Comparison of ENCODE assay signal across 7 mouse cellular contexts in the genomic region with DNA sequence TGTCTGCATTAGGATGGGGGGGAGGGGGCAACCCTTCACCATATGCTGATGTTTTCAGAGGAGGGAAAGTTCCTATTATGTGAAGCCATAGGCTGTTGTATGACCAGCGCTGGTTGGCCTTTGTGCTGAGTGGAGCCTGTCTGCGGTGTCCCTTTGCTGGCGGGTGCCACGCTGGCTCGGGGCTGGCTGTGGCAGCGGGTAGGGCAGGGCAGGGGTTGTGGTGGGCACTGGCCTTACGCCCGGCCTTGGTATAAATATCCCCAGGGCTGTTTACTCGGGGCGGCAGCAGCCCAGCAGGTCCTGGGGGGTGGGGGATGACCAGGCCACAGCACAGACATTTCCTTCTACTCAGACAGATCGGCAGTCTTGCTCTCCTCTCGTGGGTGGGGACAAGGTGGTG. TPM values are rescaled to one million over a fixed set of nuclear protein-coding genes. Genes with fewer than 3 reads are reported as not detected.
DNase-seq lines count a peak whose midpoint lies in the region; ATAC-seq lines count a peak whose summit lies in the region.

No protein-coding gene starts in this region.

- H3K27ac ChIP-seq in forebrain, embryonic 13.5 days, result no peak overlapping the region
- H3K27ac ChIP-seq in hindbrain, embryonic 15.5 days (replicated peaks), result no peak overlapping the region

- ATAC-seq in forebrain, embryonic 13.5 days, result peak; percentile 28; the same call in 1 of the 2 replicates
- ATAC-seq in hindbrain, embryonic 15.5 days (ENCODE audit: low FRiP score, low read depth), result no peak
- ATAC-seq in megakaryocyte-erythroid progenitor cell, adult 5-6 weeks (replicated peaks; ENCODE audit: low FRiP score, low TSS enrichment, poor library complexity, severe bottlenecking), result peak; percentile 21

- peaks cover 34% of the 10 kb centered on the region for H3K36me3 ChIP-seq in forebrain, embryonic 13.5 days (ENCODE audit: poor library complexity, severe bottlenecking)
- peaks cover 20% of the 10 kb centered on the region for H3K36me3 ChIP-seq in hindbrain, embryonic 15.5 days

- peaks cover 14% of the 10 kb centered on the region for H3K4me1 ChIP-seq in forebrain, embryonic 13.5 days
- peaks cover 19% of the 10 kb centered on the region for H3K4me1 ChIP-seq in hindbrain, embryonic 15.5 days (replicated peaks)

- H3K27me3 ChIP-seq in forebrain, embryonic 13.5 days, result peaks cover 10% of the 10 kb centered on the region; the same call in 1 of the 2 replicates
- H3K27me3 ChIP-seq in hindbrain, embryonic 15.5 days, result no peaks in the 10 kb centered on the region

- no peaks in the 10 kb centered on the region for H3K9me3 ChIP-seq in forebrain, embryonic 13.5 days (replicated peaks)
- no peaks in the 10 kb centered on the region for H3K9me3 ChIP-seq in hindbrain, embryonic 15.5 days

- H3K4me3 ChIP-seq in forebrain, embryonic 13.5 days, result no peak overlapping the region
- no peak overlapping the region for H3K4me3 ChIP-seq in hindbrain, embryonic 15.5 days

- peak overlapping the region; percentile 17; the same call in 1 of the 2 replicates for H3K4me2 ChIP-seq in forebrain, embryonic 13.5 days
- peak overlapping the region; percentile 8; the same call in 1 of the 2 replicates for H3K4me2 ChIP-seq in hindbrain, embryonic 15.5 days

- 24% methylated on average over 12 of the region's 12 CpGs for WGBS in forebrain, embryonic 13.5 days
- WGBS in hindbrain, embryonic 15.5 days, result 20% methylated on average over 12 of the region's 12 CpGs

- intact Hi-C loops in left cerebral cortex, postnatal 4 days (cut with DNase I), result no loop called here

- H3K9ac ChIP-seq in forebrain, embryonic 13.5 days, result peak overlapping the region; percentile 46; the same call in 1 of the 2 replicates
- H3K9ac ChIP-seq in hindbrain, embryonic 15.5 days, result no peak overlapping the region

- peak; percentile 55 for DNase-seq in left cerebral cortex, postnatal 4 days
- DNase-seq in left cerebral cortex, adult 8-10 months (ENCODE audit: low spot score in 2 of 2), result no peak
- DNase-seq in embryo, embryonic 9.5 days (ENCODE audit: extremely low spot score), result no peak
- DNase-seq in thymus, postnatal 25 days, result no peak

RNA-seq across cellular contexts. Expression of a gene that starts 8.9 kb away (rescaled TPM):
- 10 to 100 TPM; 47.8 to 48.6 TPM for total RNA-seq in left cerebral cortex, postnatal 4 days (2021)
- total RNA-seq in left cerebral cortex, adult 8-10 months (2022), result 10 to 100 TPM; 57.8 to 60.7 (median 58.4) TPM
- polyA plus RNA-seq in forebrain, embryonic 13.5 days (2015; fragmentation: Nextera tagmentation; extraction: Ambion mirVana), result 26.4 and 27.9 TPM in 2 replicates
- polyA plus RNA-seq in hindbrain, embryonic 15.5 days (2015; fragmentation: Nextera tagmentation; extraction: Ambion mirVana), result 30.9 and 40.9 TPM in 2 replicates
- total RNA-seq in megakaryocyte-erythroid progenitor cell, adult 5-6 weeks (2014; fragmentation: Nextera tagmentation), result 43.5 and 59.8 TPM in 2 replicates
- 7.0 and 18.6 TPM in 2 replicates for total RNA-seq in megakaryocyte-erythroid progenitor cell, adult 5-6 weeks (2017)

RNA-seq across cellular contexts. Expression of a gene that starts 23.2 kb away (rescaled TPM):
- 10 to 100 TPM in 1 of 2 experiments, 1 to 10 TPM in 1; 8.5 to 10.1 TPM for total RNA-seq in left cerebral cortex, postnatal 4 days (2021)
- total RNA-seq in left cerebral cortex, adult 8-10 months (2022), result 10 to 100 TPM in 2 of 4 experiments, 1 to 10 TPM in 2; 6.1 to 19.9 (median 11.1) TPM
- polyA plus RNA-seq in forebrain, embryonic 13.5 days (2015; fragmentation: Nextera tagmentation; extraction: Ambion mirVana), result 0.34 and 0.52 TPM in 2 replicates
- 0.84 and 0.87 TPM in 2 replicates for polyA plus RNA-seq in hindbrain, embryonic 15.5 days (2015; fragmentation: Nextera tagmentation; extraction: Ambion mirVana)
- total RNA-seq in megakaryocyte-erythroid progenitor cell, adult 5-6 weeks (2014; fragmentation: Nextera tagmentation), result 156 and 169 TPM in 2 replicates
- 26.0 and 27.0 TPM in 2 replicates for total RNA-seq in megakaryocyte-erythroid progenitor cell, adult 5-6 weeks (2017)

RNA-seq across cellular contexts. Expression of a gene that starts 29.4 kb away (rescaled TPM):
- total RNA-seq in left cerebral cortex, postnatal 4 days (2021), result 10 to 100 TPM; 24.7 to 25.7 TPM
- 10 to 100 TPM; 25.3 to 29.6 (median 28.6) TPM for total RNA-seq in left cerebral cortex, adult 8-10 months (2022)
- polyA plus RNA-seq in forebrain, embryonic 13.5 days (2015; fragmentation: Nextera tagmentation; extraction: Ambion mirVana), result 40.2 and 48.4 TPM in 2 replicates
- polyA plus RNA-seq in hindbrain, embryonic 15.5 days (2015; fragmentation: Nextera tagmentation; extraction: Ambion mirVana), result 41.1 and 42.8 TPM in 2 replicates
- 34.6 and 35.2 TPM in 2 replicates for total RNA-seq in megakaryocyte-erythroid progenitor cell, adult 5-6 weeks (2014; fragmentation: Nextera tagmentation)
- total RNA-seq in megakaryocyte-erythroid progenitor cell, adult 5-6 weeks (2017), result 42.8 and 45.5 TPM in 2 replicates

RNA-seq across cellular contexts. Expression of a gene that starts 35.0 kb away (rescaled TPM):
- 10 to 100 TPM; 14.6 to 19.9 TPM for total RNA-seq in left cerebral cortex, postnatal 4 days (2021)
- 10 to 100 TPM; 27.1 to 37.7 (median 34.1) TPM for total RNA-seq in left cerebral cortex, adult 8-10 months (2022)
- polyA plus RNA-seq in forebrain, embryonic 13.5 days (2015; fragmentation: Nextera tagmentation; extraction: Ambion mirVana), result 5.2 and 7.5 TPM in 2 replicates
- 65.6 and 72.7 TPM in 2 replicates for polyA plus RNA-seq in hindbrain, embryonic 15.5 days (2015; fragmentation: Nextera tagmentation; extraction: Ambion mirVana)
- total RNA-seq in megakaryocyte-erythroid progenitor cell, adult 5-6 weeks (2014; fragmentation: Nextera tagmentation), result 2.2 TPM in 1 of 2 replicates, not detected in the other
- total RNA-seq in megakaryocyte-erythroid progenitor cell, adult 5-6 weeks (2017), result not detected in 2 replicates

RNA-seq across cellular contexts. Expression of a gene that starts 44.6 kb away (rescaled TPM):
- total RNA-seq in left cerebral cortex, postnatal 4 days (2021), result 100 to 1,000 TPM; 142 to 152 TPM
- total RNA-seq in left cerebral cortex, adult 8-10 months (2022), result 100 to 1,000 TPM; 102 to 118 (median 109) TPM
- 60.8 and 65.0 TPM in 2 replicates for polyA plus RNA-seq in forebrain, embryonic 13.5 days (2015; fragmentation: Nextera tagmentation; extraction: Ambion mirVana)
- 42.2 and 43.7 TPM in 2 replicates for polyA plus RNA-seq in hindbrain, embryonic 15.5 days (2015; fragmentation: Nextera tagmentation; extraction: Ambion mirVana)
- 171 and 188 TPM in 2 replicates for total RNA-seq in megakaryocyte-erythroid progenitor cell, adult 5-6 weeks (2014; fragmentation: Nextera tagmentation)
- total RNA-seq in megakaryocyte-erythroid progenitor cell, adult 5-6 weeks (2017), result 139 and 159 TPM in 2 replicates
